Mouse (Mus musculus): ENCODE measurements at regions not wholly inside any gene's neighbourhood (a gene's known extent, or its start where the extent isn't known, plus 50 kb on each side); places are given as distances from the start of the nearest gene placed in this dataset.

DNA sequence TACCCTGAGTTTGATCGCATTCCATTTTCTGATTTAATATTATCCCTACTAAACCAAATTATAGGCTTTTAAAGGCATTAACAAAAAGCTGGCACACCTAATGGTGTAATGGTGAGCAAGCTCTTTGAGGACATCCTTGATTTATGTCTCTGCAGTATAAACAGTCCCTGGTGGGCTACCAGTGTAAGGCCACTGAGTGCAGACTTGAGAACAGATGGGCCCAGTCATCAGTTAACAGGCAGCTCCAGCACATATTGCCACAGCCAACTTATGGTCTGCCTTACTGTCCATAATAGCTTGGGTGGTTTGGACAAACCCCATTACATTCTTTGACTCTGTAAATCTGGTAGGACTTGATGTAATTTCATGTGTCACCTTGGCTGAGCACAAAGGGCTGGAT, 144.4 kb upstream of the Fndc3a start:
- TF ChIP-seq ZC3H11A (IDR thresholded peaks at IDR 0.05; ENCODE audit: low read depth, low read length) (no peak), CTCF (IDR thresholded peaks at IDR 0.05 in 2 of 3, conservative IDR thresholded peaks at IDR 0.05 in 1 of 3; ENCODE audit: control insufficient read depth in 1 of 3, insufficient read depth in 1 of 3, low read depth in 2 of 3, low read length in 3 of 3, poor library complexity in 1 of 3, severe bottlenecking in 1 of 3) (no peak), GATA1 (IDR thresholded peaks at IDR 0.05; ENCODE audit: low read depth, low read length) (no peak), POLR2A (IDR thresholded peaks at IDR 0.05; ENCODE audit: control insufficient read depth in 1 of 2, insufficient read depth in 1 of 2, low read depth in 1 of 2, low read length in 2 of 2, poor library complexity in 1 of 2) (no peak), TCF12 (IDR thresholded peaks at IDR 0.05; ENCODE audit: low read depth, low read length) (no peak), CHD1 (IDR thresholded peaks at IDR 0.05; ENCODE audit: low read depth, low read length) (no peak), RAD21 (IDR thresholded peaks at IDR 0.05; ENCODE audit: low read depth, low read length) (no peak), KAT2A (conservative IDR thresholded peaks at IDR 0.05; ENCODE audit: low read depth, low read length) (no peak), CHD2 (IDR thresholded peaks at IDR 0.05; ENCODE audit: low read length) (no peak), MXI1 (IDR thresholded peaks at IDR 0.05; ENCODE audit: low read depth, low read length) (no peak), E2F4 (IDR thresholded peaks at IDR 0.05; ENCODE audit: borderline replicate concordance, low read depth, low read length) (no peak), POLR2AphosphoS5 (IDR thresholded peaks at IDR 0.05; ENCODE audit: borderline replicate concordance, low read depth, low read length) (no peak), EP300 (IDR thresholded peaks at IDR 0.05; ENCODE audit: low read depth in 1 of 2, low read length in 2 of 2) (no peak)

Data from MEL (cell line).